Mouse (Mus musculus): ENCODE results near the gene Cldn34c4. TPM values are rescaled to one million over a fixed set of nuclear protein-coding genes. Genes with fewer than 3 reads are reported as not detected.

Gene Cldn34c4
- total RNA-seq (2021), result not detected

- intact Hi-C loops (cut with DNase I), result no loop called here
- DNase-seq (ENCODE audit: low spot score in 2 of 2), result no peak
Observed at GRCm38 (mm10) chrX:127736454-127736853, at the start of gene Cldn34c4. Cldn34c4 (minus strand) TSS chrX:127736554.

- intact Hi-C loops (cut with DNase I), result no loop called here
- peak; percentile 10 to 20 for DNase-seq (ENCODE audit: low spot score in 2 of 2)
Observed at GRCm38 (mm10) chrX:127747062-127747461, 10.7 kb upstream of the Cldn34c4 start.
